Mouse (Mus musculus) hindlimb bud, embryonic 11.5 days (tissue): ENCODE results near the gene Cep57l1.
"Not testable (repeated sequence)": the region's sequence is repeated elsewhere in the genome, so short reads cannot be mapped to it uniquely, and the experiment has no call there.

Experiments used
- DNase-seq: peaks from one replicate; pipeline ENCODE4 v3.0.0-alpha.2; 2012; ENCODE audit warnings: low read depth, low spot score; ENCODE audit errors: extremely low spot score

Gene Cep57l1

GRCm38 (mm10) chr10:41809771-41810563, at the start of gene Cep57l1, which contains the start of gene Sesn1:
Cep57l1 (minus strand) TSS chr10:41809871.
Sesn1 (plus strand) TSS chr10:41809935.
- peak; percentile 95 for DNase-seq

GRCm38 (mm10) chr10:41848721-41849120, 39.0 kb upstream of the Cep57l1 start:
- no peak for DNase-seq

GRCm38 (mm10) chr10:41847737-41848136, 38.1 kb upstream of the Cep57l1 start:
- no peak for DNase-seq

GRCm38 (mm10) chr10:41838911-41839310, 29.2 kb upstream of the Cep57l1 start:
- DNase-seq: no peak

- DNase-seq: no peak
Measured at GRCm38 (mm10) chr10:41834131-41834530, 24.5 kb upstream of the Cep57l1 start.

- DNase-seq: no peak
Measured at GRCm38 (mm10) chr10:41832191-41832590, 22.5 kb upstream of the Cep57l1 start.

GRCm38 (mm10) chr10:41830851-41831522, 21.3 kb upstream of the Cep57l1 start:
- no peak for DNase-seq

GRCm38 (mm10) chr10:41830445-41830844, 20.8 kb upstream of the Cep57l1 start:
- no peak for DNase-seq

- no peak for DNase-seq
Measured at GRCm38 (mm10) chr10:41829980-41830379, 20.3 kb upstream of the Cep57l1 start.

GRCm38 (mm10) chr10:41829191-41829590, 19.5 kb upstream of the Cep57l1 start:
- no peak for DNase-seq

GRCm38 (mm10) chr10:41827784-41828183, 18.1 kb upstream of the Cep57l1 start:
- DNase-seq: no peak

GRCm38 (mm10) chr10:41826526-41827116, 16.9 kb upstream of the Cep57l1 start:
- DNase-seq: no peak

GRCm38 (mm10) chr10:41825996-41826395, 16.3 kb upstream of the Cep57l1 start:
- no peak for DNase-seq

- no peak for DNase-seq
Measured at GRCm38 (mm10) chr10:41825041-41825440, 15.4 kb upstream of the Cep57l1 start.

- DNase-seq: no peak
Measured at GRCm38 (mm10) chr10:41823916-41824315, 14.2 kb upstream of the Cep57l1 start.

- not testable (repeated sequence) for DNase-seq
Measured at GRCm38 (mm10) chr10:41823282-41823675, 13.6 kb upstream of the Cep57l1 start.

GRCm38 (mm10) chr10:41822573-41823281, 13.1 kb upstream of the Cep57l1 start:
- no peak for DNase-seq

GRCm38 (mm10) chr10:41821171-41821570, 11.5 kb upstream of the Cep57l1 start:
- DNase-seq: no peak

- no peak for DNase-seq
Measured at GRCm38 (mm10) chr10:41820401-41820800, 10.7 kb upstream of the Cep57l1 start.

GRCm38 (mm10) chr10:41819307-41819706, 9.6 kb upstream of the Cep57l1 start:
- DNase-seq: no peak

GRCm38 (mm10) chr10:41818733-41819070, 9.0 kb upstream of the Cep57l1 start:
- not testable (repeated sequence) for DNase-seq
